Mouse (Mus musculus) heart, adult 2 months (tissue): ENCODE measurements around the gene Gtf2f1. TPM values are rescaled to one million over a fixed set of nuclear protein-coding genes. Genes with fewer than 3 reads are reported as not detected.

Source experiments
- DNase-seq, 2 experiments: peaks; one replicate each; pipeline ENCODE4 v3.0.0; 2021
- H3K27ac ChIP-seq: fragments of 200-600 bp; 2 replicates; pipeline ENCODE4 v1.8.1; 2022
- H3K27me3 ChIP-seq: fragments of 200-500 bp; 2 replicates; pipeline ENCODE4 v1.6.1; 2012; ENCODE audit warnings: mild to moderate bottlenecking, low read length, inconsistent platforms, mixed read lengths; ENCODE audit not compliant: control insufficient read depth, insufficient read depth
- H3K36me3 ChIP-seq: fragments of 200-500 bp; 2 replicates; pipeline ENCODE4 v1.6.1; 2012; ENCODE audit warnings: low read length, inconsistent platforms; ENCODE audit not compliant: control insufficient read depth, insufficient read depth
- H3K4me1 ChIP-seq: fragments of 200-500 bp; 2 replicates; pipeline ENCODE4 v1.6.1; 2011; ENCODE audit warnings: low read length; ENCODE audit not compliant: control insufficient read depth, insufficient read depth
- H3K4me3 ChIP-seq: fragments of 200-600 bp; 2 replicates; pipeline ENCODE4 v1.8.1; 2022
- H3K79me2 ChIP-seq: fragments of 200-500 bp; replicated peaks from 2 replicates; pipeline ENCODE4 v1.6.1; 2012; ENCODE audit warnings: mild to moderate bottlenecking, inconsistent platforms, low read length, moderate library complexity, mixed read lengths; ENCODE audit not compliant: control insufficient read depth, insufficient read depth
- H3K9ac ChIP-seq: fragments of 200-500 bp; 2 replicates; pipeline ENCODE4 v1.6.1; 2012; ENCODE audit warnings: low read depth, mild to moderate bottlenecking, control low read depth, inconsistent platforms, low read length, mixed read lengths
- CTCF ChIP-seq: fragments of 200-600 bp; IDR thresholded peaks from 2 replicates; pipeline ENCODE4 v1.8.1; 2022; ENCODE audit warnings: antibody characterized with exemption, mild to moderate bottlenecking, moderate library complexity
- EP300 ChIP-seq: fragments of 200-500 bp; IDR thresholded peaks from 2 replicates; pipeline ENCODE4 v1.6.1; 2011; ENCODE audit warnings: low read depth, low read length, control low read depth; ENCODE audit not compliant: insufficient read depth
- POLR2A ChIP-seq: fragments of 200-500 bp; IDR thresholded peaks from 2 replicates; pipeline ENCODE4 v1.6.1; 2011; ENCODE audit warnings: mild to moderate bottlenecking, low read depth, low read length, control low read depth; ENCODE audit not compliant: insufficient read depth
- WGBS: fragments of 180-500 bp; shearing (Covaris S2); methylation state at CpG from one replicate; pipeline ENCODE4 v1.1.7; 2018; 5-methylcytosine and 5-hydroxymethylcytosine counted together
- intact Hi-C: fragments of 180-260 bp; cut with DNase I; formaldehyde crosslinking; loops from one replicate; pipeline ENCODE4 v1.15.1; 2025
- polyA plus RNA-seq: library from polyadenylated mRNA; depleted of rRNA; stranded (reverse); fragments of >200 nt; gene quantifications from 2 replicates; pipeline ENCODE4 v1.2.3, GENCODE M21; 2012; rRNA removed
- total RNA-seq, 2 experiments: library from RNA; stranded (reverse); gene quantifications; 2 replicates each; pipeline ENCODE4 v1.2.3; 2021

Gtf2f1 gene
- total and polyA plus RNA-seq, 3 experiments, result 12.3 to 20.7 (median 20.7) TPM

DNA sequence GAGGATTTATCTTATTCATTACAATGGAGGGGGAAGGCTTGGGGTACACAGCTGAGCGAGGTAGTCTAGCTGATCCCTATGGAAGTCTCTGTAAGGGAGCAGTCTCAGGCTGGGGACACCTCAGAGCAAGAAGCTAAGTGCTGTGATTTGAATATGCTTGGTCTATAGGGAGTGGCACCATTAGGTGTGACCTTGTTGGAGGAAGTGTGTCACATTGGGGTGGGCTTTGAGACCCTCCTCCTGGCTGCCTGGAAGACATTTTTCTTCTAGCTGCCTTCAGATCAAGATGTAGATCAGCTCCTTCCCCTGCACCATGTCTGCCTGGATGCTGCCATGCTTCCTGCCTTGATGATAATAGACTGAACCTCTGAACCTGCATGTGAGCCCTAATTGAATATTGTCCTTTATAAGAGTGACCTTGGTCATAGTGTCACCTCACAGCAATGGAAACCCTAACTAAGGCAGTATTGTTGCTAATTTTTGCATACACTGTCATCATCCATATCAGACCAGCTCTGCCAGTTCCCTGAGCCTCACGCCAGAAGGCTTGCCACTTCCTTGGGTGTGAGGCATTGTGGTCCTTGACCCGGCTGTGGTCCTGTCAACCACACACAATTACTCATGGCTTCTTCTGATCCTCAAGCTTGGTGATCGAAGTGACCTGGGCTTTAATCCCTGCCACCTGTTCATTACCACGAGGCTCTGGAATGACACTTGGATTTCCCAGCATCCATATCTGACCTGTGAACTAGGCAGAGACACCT is 48.3 kb downstream of the Gtf2f1 start:
- no peak overlapping the region for H3K9ac ChIP-seq
- no peak overlapping the region for H3K27ac ChIP-seq
- H3K79me2 ChIP-seq, result no peaks in the 10 kb centered on the region
- no peak for TF ChIP-seq EP300
- no peak for TF ChIP-seq CTCF
- no peak for TF ChIP-seq POLR2A
- H3K36me3 ChIP-seq, result no peaks in the 10 kb centered on the region
- H3K4me1 ChIP-seq, result no peaks in the 10 kb centered on the region
- intact Hi-C loops, result no loop called here
- no peak for DNase-seq
- peaks cover 2% of the 10 kb centered on the region; the same call in 1 of the 2 replicates for H3K27me3 ChIP-seq
- no peak overlapping the region for H3K4me3 ChIP-seq
- 73% methylated on average over 5 of the region's 5 CpGs for WGBS

GRCm38 (mm10) chr17:56961880-56962279 is 49.2 kb downstream of the Gtf2f1 start:
- Histone ChIP-seq H3K27ac (no peak overlapping the region), H3K27me3 (peaks cover 2% of the 10 kb centered on the region; the same call in 1 of the 2 replicates), H3K9ac (no peak overlapping the region), H3K36me3 (no peaks in the 10 kb centered on the region), H3K79me2 (no peaks in the 10 kb centered on the region), H3K4me3 (no peak overlapping the region), H3K4me1 (no peaks in the 10 kb centered on the region)
- DNase-seq, result no peak
- intact Hi-C loops, result no loop called here
- 94% methylated on average over 4 of the region's 4 CpGs for WGBS
- TF ChIP-seq POLR2A, result no peak
- TF ChIP-seq CTCF, result 0 out of 2 replicates have a peak, but pooled peaks have one; percentile 12

GRCm38 (mm10) chr17:56958667-56959066 is 52.4 kb downstream of the Gtf2f1 start:
- DNase-seq, result no peak
- H3K27me3 ChIP-seq, result peaks cover 2% of the 10 kb centered on the region; the same call in 1 of the 2 replicates
- TF ChIP-seq EP300 (no peak), CTCF (no peak), POLR2A (no peak)
- intact Hi-C loops, result no loop called here
- H3K36me3 ChIP-seq, result no peaks in the 10 kb centered on the region
- no peaks in the 10 kb centered on the region for H3K4me1 ChIP-seq
- no peaks in the 10 kb centered on the region for H3K79me2 ChIP-seq
- WGBS, result 68% methylated on average over 4 of the region's 4 CpGs
- no peak overlapping the region for H3K9ac ChIP-seq
- H3K27ac ChIP-seq, result no peak overlapping the region
- H3K4me3 ChIP-seq, result no peak overlapping the region

GRCm38 (mm10) chr17:56957763-56958429 is 53.2 kb downstream of the Gtf2f1 start:
- DNase-seq, result peak in 1 of 2 experiments; percentile 37
- TF ChIP-seq CTCF (peak; percentile 27), EP300 (no peak)
- Histone ChIP-seq H3K27me3 (peaks cover 2% of the 10 kb centered on the region; the same call in 1 of the 2 replicates), H3K4me1 (no peaks in the 10 kb centered on the region), H3K9ac (no peak overlapping the region), H3K27ac (no peak overlapping the region), H3K4me3 (no peak overlapping the region), H3K79me2 (no peaks in the 10 kb centered on the region), H3K36me3 (no peaks in the 10 kb centered on the region)
- intact Hi-C loops, result no loop called here
- WGBS, result 20% methylated on average over 11 of the region's 11 CpGs

DNA sequence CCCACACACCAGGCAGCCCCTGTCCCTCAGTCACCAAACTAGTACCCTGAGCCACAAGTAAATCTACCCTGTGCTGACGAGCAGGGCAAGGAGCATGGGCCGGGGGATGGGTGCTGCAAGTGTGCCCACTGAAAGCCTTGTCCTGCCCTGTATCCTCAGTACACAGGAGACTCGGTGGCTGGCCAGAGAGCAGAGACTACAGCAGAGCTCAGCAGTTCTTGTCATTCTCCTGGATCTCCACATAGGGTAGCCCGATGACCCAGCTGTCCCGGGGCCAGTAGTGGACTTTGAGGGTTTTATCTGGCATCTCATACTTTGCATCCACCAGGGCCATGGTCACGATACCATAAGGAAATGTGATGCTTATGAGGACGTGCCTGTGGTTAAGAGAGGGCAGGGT is 56.2 kb downstream of the Gtf2f1 start:
- WGBS, result 77% methylated on average over 7 of the region's 7 CpGs
- no peaks in the 10 kb centered on the region for H3K79me2 ChIP-seq
- H3K27me3 ChIP-seq, result peaks cover 2% of the 10 kb centered on the region; the same call in 1 of the 2 replicates
- DNase-seq, result no peak
- H3K9ac ChIP-seq, result no peak overlapping the region
- H3K27ac ChIP-seq, result no peak overlapping the region
- TF ChIP-seq CTCF (no peak), POLR2A (no peak), EP300 (no peak)
- intact Hi-C loops, result no loop called here
- no peak overlapping the region for H3K4me3 ChIP-seq
- no peaks in the 10 kb centered on the region for H3K36me3 ChIP-seq
- H3K4me1 ChIP-seq, result no peaks in the 10 kb centered on the region

Other genes starting within 250 kb of the Gtf2f1 start
- gene Dus3l, start 246.5 kb downstream of the Gtf2f1 start, total RNA-seq, result 10 to 100 TPM; 17.7 to 19.4 TPM
- gene Dus3l, start 246.5 kb downstream of the Gtf2f1 start, polyA plus RNA-seq, result 36.2 and 38.7 TPM in 2 replicates
- gene Prr22, start 241.0 kb downstream of the Gtf2f1 start, total RNA-seq, result under 1 TPM; 0.11 to 0.29 TPM
- 1.2 and 2.0 TPM in 2 replicates for gene Prr22, start 241.0 kb downstream of the Gtf2f1 start, polyA plus RNA-seq
- 1 to 10 TPM; 2.8 to 3.0 TPM for gene Rfx2, start 180.3 kb downstream of the Gtf2f1 start, total RNA-seq
- gene Rfx2, start 180.3 kb downstream of the Gtf2f1 start, polyA plus RNA-seq, result 5.1 and 6.0 TPM in 2 replicates
- gene Acsbg2, start 136.8 kb downstream of the Gtf2f1 start, total RNA-seq, result not detected
- gene Acsbg2, start 136.8 kb downstream of the Gtf2f1 start, polyA plus RNA-seq, result 0.04 and 0.09 TPM in 2 replicates
- not detected for gene 1700061G19Rik, start 135.8 kb downstream of the Gtf2f1 start, total RNA-seq
- 0.04 TPM in 1 of 2 replicates, not detected in the other for gene 1700061G19Rik, start 135.8 kb downstream of the Gtf2f1 start, polyA plus RNA-seq
- gene Mllt1, start 75.9 kb downstream of the Gtf2f1 start, total RNA-seq, result 10 to 100 TPM; 25.3 to 27.2 TPM
- gene Mllt1, start 75.9 kb downstream of the Gtf2f1 start, polyA plus RNA-seq, result 27.2 and 31.4 TPM in 2 replicates
- not detected for gene Acer1, start 29.2 kb downstream of the Gtf2f1 start, total RNA-seq
- gene Acer1, start 29.2 kb downstream of the Gtf2f1 start, polyA plus RNA-seq, result not detected in 2 replicates
- gene Clpp, start 21.0 kb downstream of the Gtf2f1 start, total RNA-seq, result 10 to 100 TPM; 72.1 to 84.9 TPM
- 150 and 155 TPM in 2 replicates for gene Clpp, start 21.0 kb downstream of the Gtf2f1 start, polyA plus RNA-seq
- 10 to 100 TPM; 65.3 to 72.8 TPM for gene Alkbh7, start 13.9 kb downstream of the Gtf2f1 start, total RNA-seq
- gene Alkbh7, start 13.9 kb downstream of the Gtf2f1 start, polyA plus RNA-seq, result 74.5 and 90.8 TPM in 2 replicates
- gene Pspn, start 11.3 kb downstream of the Gtf2f1 start, total RNA-seq, result not detected
- not detected in 2 replicates for gene Pspn, start 11.3 kb downstream of the Gtf2f1 start, polyA plus RNA-seq
- under 1 TPM in 1 of 2 experiments, not detected in 1; 0.18 TPM for gene Gm17949, start 181 bp upstream of the Gtf2f1 start, total RNA-seq
- gene Gm17949, start 181 bp upstream of the Gtf2f1 start, polyA plus RNA-seq, result not detected in 2 replicates
- gene Khsrp, start 20.2 kb upstream of the Gtf2f1 start, total RNA-seq, result 10 to 100 TPM; 42.6 to 44.5 TPM
- 35.7 and 36.5 TPM in 2 replicates for gene Khsrp, start 20.2 kb upstream of the Gtf2f1 start, polyA plus RNA-seq
- gene Slc25a41, start 30.4 kb upstream of the Gtf2f1 start, total RNA-seq, result not detected
- gene Slc25a41, start 30.4 kb upstream of the Gtf2f1 start, polyA plus RNA-seq, result 0.18 TPM in 1 of 2 replicates, not detected in the other
- not detected for gene Crb3, start 47.8 kb upstream of the Gtf2f1 start, total RNA-seq
- 0.26 and 1.2 TPM in 2 replicates for gene Crb3, start 47.8 kb upstream of the Gtf2f1 start, polyA plus RNA-seq
- gene Slc25a23, start 48.6 kb upstream of the Gtf2f1 start, total RNA-seq, result 10 to 100 TPM; 63.5 to 70.9 TPM
- 67.5 and 72.4 TPM in 2 replicates for gene Slc25a23, start 48.6 kb upstream of the Gtf2f1 start, polyA plus RNA-seq
- gene Dennd1c, start 67.2 kb upstream of the Gtf2f1 start, total RNA-seq, result 1 to 10 TPM; 1.1 to 2.0 TPM
- 5.1 and 6.0 TPM in 2 replicates for gene Dennd1c, start 67.2 kb upstream of the Gtf2f1 start, polyA plus RNA-seq
- 1 to 10 TPM; 1.5 to 2.7 TPM for gene Tubb4a, start 76.5 kb upstream of the Gtf2f1 start, total RNA-seq
- gene Tubb4a, start 76.5 kb upstream of the Gtf2f1 start, polyA plus RNA-seq, result 4.0 and 6.1 TPM in 2 replicates
- under 1 TPM; 0.26 to 0.80 TPM for gene Tnfsf9, start 94.0 kb upstream of the Gtf2f1 start, total RNA-seq
- 0.67 and 1.2 TPM in 2 replicates for gene Tnfsf9, start 94.0 kb upstream of the Gtf2f1 start, polyA plus RNA-seq
- gene Cd70, start 138.5 kb upstream of the Gtf2f1 start, total RNA-seq, result not detected
- not detected in 2 replicates for gene Cd70, start 138.5 kb upstream of the Gtf2f1 start, polyA plus RNA-seq
- under 1 TPM; 0.11 to 0.13 TPM for gene Tnfsf14, start 182.9 kb upstream of the Gtf2f1 start, total RNA-seq
- 0.18 TPM in 2 replicates for gene Tnfsf14, start 182.9 kb upstream of the Gtf2f1 start, polyA plus RNA-seq
- gene C3, start 216.8 kb upstream of the Gtf2f1 start, total RNA-seq, result 10 to 100 TPM; 91.5 to 91.6 TPM
- gene C3, start 216.8 kb upstream of the Gtf2f1 start, polyA plus RNA-seq, result 119 and 160 TPM in 2 replicates
- gene Gpr108, start 237.2 kb upstream of the Gtf2f1 start, total RNA-seq, result 10 to 100 TPM; 27.8 to 32.7 TPM
- gene Gpr108, start 237.2 kb upstream of the Gtf2f1 start, polyA plus RNA-seq, result 37.9 and 48.3 TPM in 2 replicates
- gene Trip10, start 238.2 kb upstream of the Gtf2f1 start, total RNA-seq, result 100 to 1,000 TPM; 107 to 128 TPM
- 69.0 and 83.2 TPM in 2 replicates for gene Trip10, start 238.2 kb upstream of the Gtf2f1 start, polyA plus RNA-seq